In genomic region chr12:111263650-111264049, GRCm38 (mm10) we compare ENCODE assay signal across 18 mouse cellular contexts. TPM values are rescaled to one million over a fixed set of nuclear protein-coding genes. Genes with fewer than 3 reads are reported as not detected.
DNase-seq lines count a peak whose midpoint lies in the region; TF ChIP-seq lines count a peak whose summit lies in the region.
"Had no signal": no experiment of that assay in that cellular context is flagged by ENCODE, and none has a peak within 500 bp of the region (broad histone marks: within the 10 kb centered on the region; RNA-seq: fewer than 3 reads in every experiment).

No protein-coding gene starts in this region.

- no peak for DNase-seq in liver
- DNase-seq: adrenal gland, adult 2 months; adrenal gland, adult 8-10 months; adrenal gland, postnatal 10 days; adrenal gland, postnatal 14 days; adrenal gland, postnatal 25 days; adrenal gland, postnatal 36 days; B cell, adult 2 months; cerebellum, adult 11 months; cerebellum, adult 11-12 months; cerebellum, adult 18-20 months; cerebellum, adult 2 months had no signal

- no peaks in the 10 kb centered on the region for H3K27me3 ChIP-seq in myocyte (ENCODE audit: control insufficient read depth, insufficient read depth, insufficient read length)
- H3K27me3 ChIP-seq: CH12.LX, Patski had no signal

- no peak overlapping the region for H3K4me2 ChIP-seq in myocyte (ENCODE audit: low read depth)

- H3K36me3 ChIP-seq in myocyte (ENCODE audit: control insufficient read depth, insufficient read depth), result peaks cover 7% of the 10 kb centered on the region
- H3K36me3 ChIP-seq: G1E had no signal

- TF ChIP-seq POLR2A in myocyte (IDR thresholded peaks at IDR 0.05; ENCODE audit: insufficient read length, low read depth), result no peak

- H3K79me2 ChIP-seq in myocyte (ENCODE audit: control insufficient read depth, insufficient read depth), result no peaks in the 10 kb centered on the region

- no peak overlapping the region for H3ac ChIP-seq in myocyte (ENCODE audit: control insufficient read depth, insufficient read length)

- H3K4me3 ChIP-seq in myocyte, result no peak overlapping the region

TF ChIP-seq in myocyte, 11 proteins besides CTCF, POLR2A, EP300 and RAD21:
- TF ChIP-seq POLR2AphosphoS2 (IDR thresholded peaks at IDR 0.05; ENCODE audit: insufficient read length, low read depth), result no peak
- no peak for TF ChIP-seq E2F4 (IDR thresholded peaks at IDR 0.05; ENCODE audit: insufficient read depth)
- TF ChIP-seq MYOD1 (IDR thresholded peaks at IDR 0.05; ENCODE audit: control insufficient read depth in 1 of 3, insufficient read length in 2 of 3, low read depth in 2 of 3), result peak in 2 of 3 experiments; percentile 81 to 89
- TF ChIP-seq REST (IDR thresholded peaks at IDR 0.05; ENCODE audit: insufficient read depth, insufficient read length), result no peak
- TF ChIP-seq SRF (IDR thresholded peaks at IDR 0.05; ENCODE audit: control insufficient read depth, insufficient read length, low read depth), result no peak
- peak; percentile 56 for TF ChIP-seq TCF3 (IDR thresholded peaks at IDR 0.05; ENCODE audit: insufficient read length, low read depth)
- TF ChIP-seq MYOG (IDR thresholded peaks at IDR 0.05; ENCODE audit: control insufficient read depth in 1 of 3, insufficient read depth in 1 of 3, insufficient read length in 2 of 3, low read depth in 2 of 3), result peak in 2 of 3 experiments; percentile 96 to 98
- peak; percentile 24 for TF ChIP-seq TCF12 (IDR thresholded peaks at IDR 0.05; ENCODE audit: insufficient read depth, poor library complexity, severe bottlenecking)
- no peak for TF ChIP-seq USF1 (IDR thresholded peaks at IDR 0.05; ENCODE audit: low read depth)
- TF ChIP-seq CEBPB (IDR thresholded peaks at IDR 0.05; ENCODE audit: insufficient read depth, poor library complexity, severe bottlenecking), result no peak
- TF ChIP-seq MAX (IDR thresholded peaks at IDR 0.05; ENCODE audit: low read depth), result no peak

RNA-seq across cellular contexts. Expression of gene Amn, which starts 7.2 kb away (rescaled TPM):
- 0.13 TPM for polyA plus RNA-seq in myocyte (2012; fragmentation: generic; extraction: Trizol)
- polyA plus RNA-seq: activated CD4-positive, CD25-positive, alpha-beta regulatory T cell, adult 4 months; CD4-positive, CD25-positive, alpha-beta regulatory T cell, adult 4 months had no signal
